Comparison of ENCODE assay signal across 8 mouse cellular contexts in the genomic region with DNA sequence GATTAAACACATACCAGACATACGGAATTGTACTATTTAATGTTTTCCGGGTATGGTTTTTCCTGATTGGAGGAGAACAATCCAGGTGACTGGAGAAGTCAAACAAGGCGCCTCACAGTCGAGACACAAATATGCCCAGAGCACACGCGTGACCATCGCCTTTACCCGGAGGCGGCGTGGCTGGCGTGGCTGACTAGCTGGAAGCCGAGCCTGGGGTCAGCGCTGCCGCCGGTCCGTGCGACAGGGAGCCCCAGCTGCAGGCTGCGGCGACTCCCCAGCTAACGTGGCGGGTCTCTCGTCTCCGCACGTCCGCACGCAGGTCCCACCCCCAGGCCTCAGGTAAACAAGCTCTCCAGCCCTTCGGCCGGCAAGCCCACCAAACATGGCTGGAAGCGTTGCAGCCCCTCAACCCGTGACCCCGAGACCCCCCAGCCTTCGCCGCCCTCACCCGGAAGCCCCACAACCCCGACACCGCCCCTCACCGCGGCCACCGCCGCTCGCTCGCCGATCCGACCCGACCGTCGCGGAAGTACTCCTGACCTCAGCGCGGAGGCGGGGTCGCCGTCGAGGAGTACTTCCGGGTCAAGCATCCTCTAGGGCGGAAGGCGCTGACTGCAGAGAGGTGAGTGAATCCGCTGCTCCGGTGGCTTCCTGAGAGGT. TPM values are rescaled to one million over a fixed set of nuclear protein-coding genes. Genes with fewer than 3 reads are reported as not detected.
DNase-seq lines count a peak whose midpoint lies in the region; ATAC-seq lines count a peak whose summit lies in the region.

A gene (minus strand): TSS at position 527 of the 660 bp plus-strand sequence.
A gene (plus strand): TSS at position 574 of the 660 bp plus-strand sequence.

- no peaks in the 10 kb centered on the region for H3K27me3 ChIP-seq in heart, embryonic 13.5 days (replicated peaks)
- no peaks in the 10 kb centered on the region for H3K27me3 ChIP-seq in liver, embryonic 12.5 days (replicated peaks)
- no peaks in the 10 kb centered on the region for H3K27me3 ChIP-seq in stomach, embryonic 15.5 days (replicated peaks)

- H3K9me3 ChIP-seq in heart, embryonic 13.5 days: no peaks in the 10 kb centered on the region
- no peaks in the 10 kb centered on the region for H3K9me3 ChIP-seq in liver, embryonic 12.5 days (replicated peaks)
- no peaks in the 10 kb centered on the region for H3K9me3 ChIP-seq in stomach, embryonic 15.5 days

- DNase-seq in CD4-positive helper T cell, adult 2 months (ENCODE audit: low read depth, low spot score): peak; percentile 94
- DNase-seq in brain, embryonic 18.5 days (ENCODE audit: low read depth, low spot score): peak; percentile 54
- DNase-seq in kidney, postnatal 10 days: peak; percentile 97
- peak; percentile 87 to 92 for DNase-seq in natural killer cell, adult 2 months (ENCODE audit: low spot score in 2 of 2)

- peak within 1 kb of the TSS; percentile 87 for H3K4me3 ChIP-seq in heart, embryonic 13.5 days
- H3K4me3 ChIP-seq in liver, embryonic 12.5 days: peak within 1 kb of the TSS; percentile 96
- peak within 1 kb of the TSS; percentile 95 for H3K4me3 ChIP-seq in stomach, embryonic 15.5 days (replicated peaks)

- peaks cover 28% of the 10 kb centered on the region for H3K36me3 ChIP-seq in heart, embryonic 13.5 days
- peaks cover 20% of the 10 kb centered on the region for H3K36me3 ChIP-seq in liver, embryonic 12.5 days
- H3K36me3 ChIP-seq in stomach, embryonic 15.5 days: 0 out of 2 replicates have a peak, but pooled peaks cover 2% of the 10 kb centered on the region

- H3K4me2 ChIP-seq in heart, embryonic 13.5 days: peak within 1 kb of the TSS; percentile 76
- H3K4me2 ChIP-seq in liver, embryonic 12.5 days: peak within 1 kb of the TSS; percentile 84
- peak within 1 kb of the TSS; percentile 56 for H3K4me2 ChIP-seq in stomach, embryonic 15.5 days

- H3K9ac ChIP-seq in heart, embryonic 13.5 days: peak within 1 kb of the TSS; percentile 93
- peak within 1 kb of the TSS; percentile 90 for H3K9ac ChIP-seq in liver, embryonic 12.5 days
- peak within 1 kb of the TSS; percentile 86 for H3K9ac ChIP-seq in stomach, embryonic 15.5 days

- WGBS in heart, embryonic 13.5 days: under 1% methylated on average over 59 of the region's 59 CpGs
- WGBS in liver, embryonic 12.5 days (ENCODE audit: insufficient replicate concordance): under 1% methylated on average over 59 of the region's 59 CpGs
- under 1% methylated on average over 59 of the region's 59 CpGs for WGBS in stomach, embryonic 15.5 days

- peaks cover 22% of the 10 kb centered on the region for H3K4me1 ChIP-seq in heart, embryonic 13.5 days
- peaks cover 27% of the 10 kb centered on the region for H3K4me1 ChIP-seq in liver, embryonic 12.5 days
- H3K4me1 ChIP-seq in stomach, embryonic 15.5 days: no peaks in the 10 kb centered on the region

- peak within 1 kb of the TSS; percentile 81 for H3K27ac ChIP-seq in heart, embryonic 13.5 days (replicated peaks)
- peak within 1 kb of the TSS; percentile 73 for H3K27ac ChIP-seq in liver, embryonic 12.5 days
- H3K27ac ChIP-seq in stomach, embryonic 15.5 days: peak within 1 kb of the TSS; percentile 82

- peak; percentile 97 for ATAC-seq in erythroid progenitor cell, adult 5-6 weeks (replicated peaks; ENCODE audit: low FRiP score, poor library complexity, severe bottlenecking)
- peak; percentile 86 for ATAC-seq in heart, embryonic 13.5 days (ENCODE audit: extremely low read depth, insufficient number of reproducible peaks, low FRiP score, low TSS enrichment)
- ATAC-seq in liver, embryonic 12.5 days: peak; percentile 96
- ATAC-seq in stomach, embryonic 15.5 days (ENCODE audit: insufficient read depth, low FRiP score, low read depth): peak; percentile 94

RNA-seq across cellular contexts. Expression of the first gene that starts in this region (rescaled TPM):
- total RNA-seq in erythroid progenitor cell, adult 5-6 weeks (2015; ENCODE audit: low replicate concordance): 16.3 and 23.1 TPM in 2 replicates
- 12.0 and 34.5 TPM in 2 replicates for total RNA-seq in erythroid progenitor cell, adult 5-6 weeks (2017; ENCODE audit: low replicate concordance)
- polyA plus RNA-seq in heart, embryonic 13.5 days (2015; fragmentation: Nextera tagmentation; extraction: Ambion mirVana): 63.5 and 64.4 TPM in 2 replicates
- 37.2 and 42.1 TPM in 2 replicates for polyA plus RNA-seq in liver, embryonic 12.5 days (2016; fragmentation: Nextera tagmentation; extraction: Ambion mirVana)
- polyA plus RNA-seq in stomach, embryonic 15.5 days (2015; fragmentation: Nextera tagmentation; extraction: Ambion mirVana): 72.0 and 75.2 TPM in 2 replicates

RNA-seq across cellular contexts. Expression of the second gene that starts in this region (rescaled TPM):
- 16.9 and 22.6 TPM in 2 replicates for total RNA-seq in erythroid progenitor cell, adult 5-6 weeks (2015; ENCODE audit: low replicate concordance)
- 5.2 and 9.6 TPM in 2 replicates for total RNA-seq in erythroid progenitor cell, adult 5-6 weeks (2017; ENCODE audit: low replicate concordance)
- 27.2 and 31.3 TPM in 2 replicates for polyA plus RNA-seq in heart, embryonic 13.5 days (2015; fragmentation: Nextera tagmentation; extraction: Ambion mirVana)
- polyA plus RNA-seq in liver, embryonic 12.5 days (2016; fragmentation: Nextera tagmentation; extraction: Ambion mirVana): 14.6 and 15.9 TPM in 2 replicates
- polyA plus RNA-seq in stomach, embryonic 15.5 days (2015; fragmentation: Nextera tagmentation; extraction: Ambion mirVana): 37.6 and 42.7 TPM in 2 replicates

Comparison
In these comparisons a context has a peak if more than half of its experiments do, and no peak if none do; other contexts are left out.
1. Peak in every context shown above with its lines: DNase-seq, ATAC-seq, H3K4me3 ChIP-seq and H3K27ac ChIP-seq.